Mouse (Mus musculus) G1E-ER4 (cell line): ENCODE measurements around the gene Fignl1. TPM values are rescaled to one million over a fixed set of nuclear protein-coding genes. Genes with fewer than 3 reads are reported as not detected.

Experiments used
- GATA1 ChIP-seq: IDR thresholded peaks from one replicate; pipeline ENCODE4 v1.8.0; 2012; ENCODE audit warnings: low read length, inconsistent platforms
- polyA plus RNA-seq: library from polyadenylated mRNA; stranded (reverse); fragments of >175 nt; gene quantifications from 2 replicates; pipeline ENCODE4 v1.2.3, GENCODE M21; 2012

Gene Fignl1
- polyA plus RNA-seq, 1 experiment: 2.5 TPM

DNA sequence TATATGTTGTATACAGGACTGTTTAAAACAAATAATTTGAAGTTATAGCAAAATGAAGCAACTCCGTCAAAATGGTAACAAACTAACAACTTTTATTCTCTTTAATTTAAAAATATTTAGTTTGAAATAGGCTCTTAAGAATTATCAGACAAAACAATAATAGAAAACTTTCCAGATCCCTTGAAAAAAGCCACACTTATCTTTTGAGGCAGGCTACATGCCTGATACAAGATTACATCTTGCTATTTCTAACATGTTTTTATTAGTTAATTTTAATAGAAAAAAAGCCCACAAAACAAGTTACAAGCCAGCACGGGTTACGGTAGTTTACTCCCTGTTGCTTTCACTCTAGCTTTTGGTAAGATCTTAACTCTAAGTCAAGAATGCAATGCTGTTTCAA lies 8.5 kb downstream of the Fignl1 start:
- no peak for TF ChIP-seq GATA1

DNA sequence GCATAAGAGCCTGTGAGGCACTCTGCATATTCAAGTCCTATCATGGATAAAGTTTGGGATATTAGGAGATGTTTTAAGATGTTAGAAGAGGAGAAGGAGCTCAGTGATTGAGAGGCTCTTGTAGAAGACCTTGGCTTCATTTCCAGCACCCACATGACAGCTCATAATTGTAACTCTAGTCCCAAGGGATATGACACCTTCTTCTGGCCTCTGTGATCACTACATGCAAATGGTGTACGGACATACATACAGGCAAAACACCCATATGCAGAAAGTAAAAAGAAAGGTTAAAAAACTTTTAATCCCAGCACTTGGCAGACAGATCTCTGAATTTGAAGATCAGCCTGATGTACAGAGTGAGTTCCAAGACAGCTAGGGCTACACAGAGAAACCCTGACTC lies 10.1 kb downstream of the Fignl1 start:
- TF ChIP-seq GATA1: no peak

- no peak for TF ChIP-seq GATA1
Observed at GRCm38 (mm10) chr11:11794626-11795025, 14.1 kb downstream of the Fignl1 start.

GRCm38 (mm10) chr11:11788521-11788974 lies 20.2 kb downstream of the Fignl1 start:
- no peak for TF ChIP-seq GATA1

DNA sequence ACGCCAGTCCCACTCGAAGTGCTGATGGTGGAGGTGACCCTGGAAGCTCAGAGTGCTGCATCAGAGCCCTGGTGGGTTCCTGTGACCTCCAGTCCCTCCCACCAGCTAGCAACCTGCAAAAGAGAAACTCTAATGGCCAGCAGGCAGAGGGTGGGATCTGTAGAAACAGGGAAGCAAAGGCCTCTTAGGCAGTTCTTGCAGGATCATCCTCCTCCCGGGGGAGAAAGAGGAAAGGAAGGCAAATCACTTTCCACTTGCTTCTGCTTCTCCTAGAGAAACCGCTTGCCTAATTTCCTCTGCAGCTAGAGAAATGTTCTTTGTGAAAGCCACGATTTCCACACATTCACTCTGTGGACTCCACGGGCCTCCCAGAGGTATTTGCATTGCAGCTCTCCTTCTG lies 23.3 kb downstream of the Fignl1 start:
- TF ChIP-seq GATA1: no peak

DNA sequence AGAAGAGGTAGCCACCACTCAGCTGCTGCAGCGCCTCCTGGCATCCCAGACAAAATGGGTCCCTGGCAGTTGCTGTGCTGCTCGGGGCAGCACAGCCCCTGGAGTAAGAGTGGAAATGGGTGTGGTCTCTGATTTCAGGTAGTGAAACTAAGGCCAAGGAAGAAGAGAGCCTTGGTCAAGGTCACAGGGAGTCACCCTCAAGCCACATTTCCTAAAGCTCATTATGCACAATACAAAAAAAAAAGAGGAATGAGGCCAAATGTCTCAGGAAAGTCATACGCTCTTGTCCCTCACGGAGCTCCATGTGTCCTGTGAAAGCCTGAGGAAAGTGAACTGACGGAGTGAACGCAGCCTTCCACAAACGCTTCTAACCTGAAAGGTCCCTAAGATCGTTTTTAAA lies 27.0 kb downstream of the Fignl1 start:
- no peak for TF ChIP-seq GATA1

- no peak for TF ChIP-seq GATA1
Observed at GRCm38 (mm10) chr11:11778345-11778744, 30.4 kb downstream of the Fignl1 start.

DNA sequence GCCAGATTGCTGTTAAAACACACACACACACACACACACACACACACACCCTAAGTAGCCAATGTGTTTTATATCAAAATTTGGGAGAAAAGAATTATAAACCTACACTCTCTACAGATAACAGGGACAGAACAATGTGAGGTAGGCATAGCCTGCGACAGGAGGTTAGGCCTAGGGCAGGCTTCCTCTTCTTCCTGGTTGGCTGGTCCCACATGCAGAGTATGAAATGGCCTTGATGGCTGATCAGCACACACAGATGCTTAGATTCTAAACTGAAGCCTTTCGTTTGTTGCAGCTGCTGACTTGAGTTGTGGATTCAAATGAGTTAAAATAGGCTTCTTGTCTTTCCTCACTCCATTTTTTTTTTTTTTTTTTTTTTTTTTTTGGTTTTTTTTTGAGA lies 31.0 kb downstream of the Fignl1 start:
- no peak for TF ChIP-seq GATA1

GRCm38 (mm10) chr11:11777246-11777645 lies 31.5 kb downstream of the Fignl1 start:
- no peak for TF ChIP-seq GATA1

- TF ChIP-seq GATA1: no peak
Observed at GRCm38 (mm10) chr11:11776822-11777174, 32.0 kb downstream of the Fignl1 start.

GRCm38 (mm10) chr11:11776071-11776821 lies 32.5 kb downstream of the Fignl1 start:
- TF ChIP-seq GATA1: no peak

DNA sequence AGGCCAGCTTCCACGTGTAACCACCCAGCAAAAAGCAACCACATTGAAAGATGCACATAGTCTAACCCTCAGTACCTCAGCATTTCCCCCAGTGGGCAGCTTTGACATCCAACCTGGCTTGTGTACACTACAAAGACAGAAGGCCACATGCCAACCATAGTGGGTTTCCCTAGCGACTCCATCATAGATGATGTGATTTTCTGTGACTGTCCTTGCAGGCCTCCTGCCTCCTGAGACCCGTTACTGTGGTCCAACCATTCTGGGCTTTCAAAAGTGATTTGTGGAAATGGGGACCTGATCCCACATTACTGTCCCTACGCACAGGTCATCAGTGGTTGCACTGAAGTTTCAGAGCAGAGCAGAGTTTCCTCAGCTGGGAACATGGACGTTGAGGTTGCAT lies 33.9 kb downstream of the Fignl1 start:
- TF ChIP-seq GATA1: no peak

- no peak for TF ChIP-seq GATA1
Observed at GRCm38 (mm10) chr11:11774384-11774783, 34.4 kb downstream of the Fignl1 start.

GRCm38 (mm10) chr11:11772196-11772595 lies 36.6 kb downstream of the Fignl1 start:
- no peak for TF ChIP-seq GATA1

DNA sequence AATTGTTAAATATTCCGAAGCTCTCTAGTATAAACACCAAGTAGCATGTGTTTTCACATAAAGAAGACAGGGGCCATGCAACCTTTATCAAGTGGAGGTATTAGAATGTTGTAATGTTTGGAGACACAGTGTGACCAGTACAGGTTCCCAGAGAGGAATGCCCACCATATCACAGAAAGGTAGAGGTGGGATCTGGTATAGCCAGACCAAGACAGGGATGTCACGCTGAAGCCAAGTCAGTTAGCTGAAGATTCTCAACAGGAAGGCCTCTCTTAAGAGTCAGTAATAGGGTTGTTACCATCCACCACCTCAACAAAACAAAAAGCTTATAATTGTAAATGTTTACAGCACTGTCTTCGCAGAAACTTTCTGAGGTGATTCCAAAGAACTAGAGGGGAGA lies 38.1 kb downstream of the Fignl1 start:
- no peak for TF ChIP-seq GATA1

DNA sequence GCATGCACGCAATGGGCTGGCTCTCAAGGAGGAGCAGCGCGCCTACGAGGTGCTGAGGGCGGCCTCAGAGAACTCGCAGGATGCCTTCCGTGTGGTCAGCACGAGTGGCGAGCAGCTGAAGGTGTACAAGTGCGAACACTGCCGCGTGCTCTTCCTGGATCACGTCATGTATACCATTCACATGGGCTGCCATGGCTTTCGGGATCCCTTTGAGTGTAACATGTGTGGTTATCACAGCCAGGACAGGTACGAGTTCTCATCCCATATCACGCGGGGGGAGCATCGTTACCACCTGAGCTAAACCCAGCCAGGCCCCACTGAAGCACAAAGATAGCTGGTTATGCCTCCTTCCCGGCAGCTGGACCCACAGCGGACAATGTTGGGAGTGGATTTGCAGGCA lies 39.5 kb downstream of the Fignl1 start:
- TF ChIP-seq GATA1: no peak

- TF ChIP-seq GATA1: no peak
Observed at GRCm38 (mm10) chr11:11768057-11768456, 40.7 kb downstream of the Fignl1 start.

- TF ChIP-seq GATA1: no peak
Observed at GRCm38 (mm10) chr11:11766736-11767135, 42.0 kb downstream of the Fignl1 start.

DNA sequence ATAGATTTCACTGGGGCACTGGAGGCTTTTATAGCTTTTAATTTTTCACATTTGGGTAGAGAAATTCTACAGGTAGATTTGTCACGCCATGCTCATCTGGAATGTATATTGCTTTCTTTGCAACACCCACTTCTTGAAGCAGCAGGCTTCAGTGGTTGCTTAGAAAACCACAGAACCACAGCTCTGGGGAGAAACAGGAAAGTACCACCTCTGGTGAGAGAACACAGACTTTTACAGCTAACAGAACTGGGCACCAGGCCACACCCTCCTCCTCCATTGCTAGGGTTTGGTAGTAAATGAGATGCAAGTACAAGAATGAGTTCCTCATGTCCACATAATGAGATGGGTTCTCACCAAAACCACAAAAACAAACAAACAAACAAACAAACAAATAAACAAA lies 42.7 kb downstream of the Fignl1 start:
- TF ChIP-seq GATA1: no peak
